Mouse (Mus musculus) CH12F3 (cell line): Measurements from ENCODE around the gene Osbpl2.
"Not testable (repeated sequence)": the region's sequence is repeated elsewhere in the genome, so short reads cannot be mapped to it uniquely, and the experiment has no call there.

Experiments used
- in situ Hi-C: fragments of 300-500 bp; cut with MboI; formaldehyde crosslinking; loops from 2 replicates; pipeline ENCODE4 v1.14.3; 2020; ENCODE audit warnings: low sequenced_read_pairs

The Osbpl2 gene

DNA sequence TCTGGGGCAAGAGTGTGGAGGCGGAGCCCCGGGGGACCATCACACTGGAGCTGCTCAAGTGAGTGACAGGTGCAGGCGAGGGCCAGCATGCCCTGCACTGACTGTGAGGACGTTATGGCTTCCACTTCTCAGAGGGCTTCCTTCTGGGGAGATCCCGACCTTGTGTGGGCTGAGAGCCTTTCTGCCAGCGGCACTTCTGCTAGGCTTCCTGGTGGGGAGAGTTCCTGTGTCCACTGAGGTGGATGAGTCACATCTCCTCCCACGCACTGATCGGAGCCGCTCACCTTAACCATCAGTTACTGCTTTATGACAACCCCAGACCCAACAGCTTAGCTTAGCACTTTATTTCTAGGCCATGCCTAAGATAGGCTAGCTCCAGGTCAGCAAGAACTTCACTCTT lies 29.4 kb downstream of the Osbpl2 start:
- in situ Hi-C loops, result no loop called here

DNA sequence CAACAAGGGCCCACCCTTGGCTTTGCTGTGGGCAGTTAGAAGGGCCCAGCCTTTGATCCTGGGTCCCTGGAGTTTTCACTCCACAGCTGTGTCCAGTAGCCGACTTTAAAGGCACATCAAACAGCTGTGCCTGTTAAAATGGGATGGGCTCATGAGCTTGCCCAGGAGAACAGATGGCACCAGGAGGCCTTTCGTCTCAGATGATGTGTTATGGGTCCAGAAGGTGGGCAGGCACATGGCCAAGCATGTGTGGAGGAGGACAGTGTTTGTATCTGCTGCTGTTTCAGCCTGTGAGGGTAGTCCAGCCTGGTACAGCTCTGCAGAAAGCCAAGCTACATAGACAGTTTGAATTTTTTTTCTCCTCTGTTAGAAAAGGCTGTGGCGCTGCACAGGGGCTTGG lies 35.7 kb downstream of the Osbpl2 start:
- in situ Hi-C loops, result no loop called here

DNA sequence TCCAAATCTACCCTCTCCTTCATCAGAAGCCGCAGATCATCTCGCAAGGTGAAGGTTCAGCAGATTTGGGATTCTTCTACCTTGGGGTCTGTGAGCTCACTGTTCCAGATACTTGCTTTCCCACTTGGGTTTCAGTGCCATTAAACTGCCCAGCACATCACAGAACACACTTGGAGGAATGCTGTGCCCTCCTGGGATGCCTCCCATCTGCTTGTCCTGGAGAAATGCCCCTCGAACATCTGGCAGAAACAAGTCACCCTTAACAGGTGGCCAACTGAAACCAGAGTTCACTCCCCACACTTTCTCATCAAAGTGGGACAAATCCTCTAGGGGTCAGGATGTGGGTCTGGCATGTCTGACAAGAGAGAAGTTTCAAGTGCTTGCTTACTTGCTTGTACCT lies 39.5 kb downstream of the Osbpl2 start:
- in situ Hi-C loops, result no loop called here

DNA sequence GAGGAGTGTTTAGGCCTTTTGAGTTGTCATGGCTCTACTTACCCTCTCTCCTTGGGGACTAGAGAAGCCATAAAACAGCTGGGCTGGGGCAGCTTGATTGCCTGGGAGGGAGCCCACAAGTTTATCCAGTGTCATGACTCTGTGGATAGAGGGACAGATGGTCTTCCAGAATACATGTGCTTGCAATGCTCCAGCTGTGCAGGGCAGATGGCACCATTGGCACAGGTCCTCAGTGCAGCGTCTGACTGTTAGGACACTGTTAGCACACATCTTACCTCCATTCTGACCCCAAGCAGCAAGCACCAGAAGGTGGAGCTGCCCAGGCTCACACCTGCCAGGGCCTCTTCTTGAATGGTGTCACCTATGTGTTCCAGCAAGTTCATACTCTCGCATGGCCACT lies 46.7 kb downstream of the Osbpl2 start:
- in situ Hi-C loops, result no loop called here

DNA sequence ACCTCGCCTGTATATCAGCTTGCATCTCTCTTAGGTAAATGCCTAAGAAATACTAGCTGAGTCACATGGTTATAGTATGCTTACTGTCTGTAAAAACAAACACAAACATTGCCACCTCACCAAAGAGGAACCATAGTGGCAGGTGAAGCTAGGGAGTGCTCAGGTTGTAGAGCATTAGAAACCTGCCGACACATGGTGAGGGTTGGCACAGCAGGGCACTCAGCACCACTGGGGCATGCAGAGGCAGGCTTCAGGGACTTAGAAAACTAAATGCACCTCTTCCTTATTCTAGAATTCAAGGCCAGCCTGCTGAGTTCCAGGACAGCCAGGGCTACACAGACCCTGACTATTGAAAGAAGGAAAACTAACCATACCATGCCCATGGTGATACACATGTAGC lies 47.8 kb downstream of the Osbpl2 start:
- in situ Hi-C loops, result no loop called here

DNA sequence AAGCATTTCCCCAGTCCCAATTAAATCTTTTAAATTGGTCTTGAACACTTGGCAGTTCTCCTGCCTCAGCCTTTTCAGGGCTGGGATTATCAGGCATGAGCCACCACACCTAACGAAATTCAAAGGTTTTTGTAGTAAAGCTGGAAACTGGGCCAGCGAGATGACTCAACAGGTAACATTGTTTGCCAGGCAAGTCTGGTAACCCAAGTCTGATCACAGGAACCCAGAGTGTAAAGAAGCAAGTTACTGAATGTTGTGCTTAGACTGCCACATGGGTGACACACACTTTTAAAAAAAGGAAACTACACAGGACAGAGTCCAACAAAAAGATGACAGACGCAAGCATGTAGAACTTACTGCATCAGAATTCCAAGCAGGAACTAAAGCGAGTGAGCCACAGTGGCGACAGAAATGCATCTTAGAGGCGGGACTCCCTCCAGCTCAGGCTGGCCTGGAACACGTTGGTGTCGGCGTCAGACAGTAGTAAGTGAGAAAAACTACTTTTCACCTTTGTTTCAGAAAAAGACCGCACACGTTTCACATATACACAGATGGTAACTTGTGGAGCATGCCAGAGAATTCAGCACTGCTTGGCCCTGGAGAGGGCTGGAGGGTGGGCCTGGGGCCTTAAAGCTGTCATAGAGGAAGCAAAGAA lies 51.2 kb downstream of the Osbpl2 start:
- in situ Hi-C loops, result no loop called here

DNA sequence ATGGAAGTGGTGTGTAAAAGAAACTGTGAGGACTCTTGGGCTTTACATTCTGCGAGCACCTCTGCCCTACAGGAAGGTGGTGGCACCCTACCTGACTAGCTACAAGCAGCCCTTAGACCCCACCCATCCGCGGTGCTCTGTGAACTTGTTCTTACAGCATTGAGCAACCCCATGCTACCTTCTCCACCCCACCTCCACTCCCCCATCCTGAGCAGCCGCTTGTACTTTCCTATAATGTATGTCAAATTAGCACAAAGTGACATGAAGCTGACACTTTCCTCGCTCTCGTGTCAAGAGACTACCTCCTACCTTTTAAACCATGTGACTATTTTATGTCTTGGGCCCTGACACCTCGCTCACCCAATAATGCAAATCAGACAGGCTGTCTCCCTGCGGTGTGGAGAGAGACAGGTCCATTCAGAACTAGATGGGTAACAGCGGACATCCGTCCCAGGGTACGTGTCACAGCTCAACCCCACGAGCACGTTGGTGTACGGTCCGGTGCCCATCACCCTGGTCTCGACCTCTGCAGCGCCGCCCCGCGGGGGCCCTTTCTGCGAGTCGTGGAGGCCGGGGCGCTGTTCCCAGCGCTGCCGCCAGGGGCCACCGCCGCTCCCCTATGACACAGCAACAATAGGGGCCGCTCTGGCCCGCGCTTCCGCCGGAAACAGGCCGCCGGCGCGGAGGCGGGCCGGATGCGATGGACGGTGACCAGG lies 51.9 kb downstream of the Osbpl2 start, which contains the start of gene Adrm1:
Gene Adrm1, plus strand, starts transcription at position 680 of the 716 bp plus-strand sequence.
- in situ Hi-C loops, result no loop called here

DNA sequence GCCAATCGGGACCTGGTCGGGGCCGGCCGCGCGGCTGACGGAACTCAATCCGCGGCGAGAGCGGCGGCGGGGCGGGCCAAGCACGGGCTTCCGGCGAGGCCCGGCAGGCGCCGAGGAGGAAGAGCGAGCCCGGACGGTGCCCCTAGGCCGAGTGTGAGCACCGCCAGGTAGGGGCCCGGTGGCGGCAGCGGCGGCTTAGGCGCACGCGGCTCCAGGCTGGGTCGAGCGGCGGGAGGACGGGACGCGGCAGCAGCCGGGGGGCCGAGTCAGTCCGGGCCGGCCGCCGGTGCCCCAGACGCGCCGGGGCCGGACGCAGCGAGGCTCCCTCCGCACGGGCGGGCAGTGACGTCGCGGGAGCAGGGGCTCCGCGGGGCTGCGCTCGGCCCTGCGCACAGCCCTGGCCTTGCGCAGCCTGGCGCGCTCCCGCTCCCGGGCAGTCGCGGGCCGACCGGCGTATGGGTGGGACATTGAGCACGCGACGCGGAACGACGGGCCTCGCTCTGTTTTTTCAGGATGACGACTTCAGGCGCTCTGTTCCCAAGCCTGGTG lies 52.5 kb downstream of the Osbpl2 start:
- in situ Hi-C loops, result no loop called here

DNA sequence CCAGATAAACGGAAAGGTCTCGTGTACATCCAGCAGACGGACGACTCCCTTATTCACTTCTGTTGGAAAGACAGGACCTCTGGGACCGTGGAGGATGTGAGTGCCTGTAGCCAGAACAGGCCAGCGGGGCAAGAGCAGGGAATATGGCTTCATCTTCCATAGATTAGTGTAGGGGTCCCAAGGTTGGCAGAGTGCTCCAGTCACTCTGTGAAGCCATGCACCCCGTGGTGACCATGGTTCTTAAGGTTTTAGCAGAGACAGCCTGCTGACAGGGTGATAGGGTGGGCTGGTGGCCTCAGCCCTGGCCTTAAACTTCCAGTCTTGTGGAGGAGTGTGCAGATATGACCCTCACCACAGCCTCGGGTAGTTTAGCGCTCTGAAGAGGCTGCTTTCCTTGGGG lies 53.0 kb downstream of the Osbpl2 start:
- in situ Hi-C loops, result no loop called here

DNA sequence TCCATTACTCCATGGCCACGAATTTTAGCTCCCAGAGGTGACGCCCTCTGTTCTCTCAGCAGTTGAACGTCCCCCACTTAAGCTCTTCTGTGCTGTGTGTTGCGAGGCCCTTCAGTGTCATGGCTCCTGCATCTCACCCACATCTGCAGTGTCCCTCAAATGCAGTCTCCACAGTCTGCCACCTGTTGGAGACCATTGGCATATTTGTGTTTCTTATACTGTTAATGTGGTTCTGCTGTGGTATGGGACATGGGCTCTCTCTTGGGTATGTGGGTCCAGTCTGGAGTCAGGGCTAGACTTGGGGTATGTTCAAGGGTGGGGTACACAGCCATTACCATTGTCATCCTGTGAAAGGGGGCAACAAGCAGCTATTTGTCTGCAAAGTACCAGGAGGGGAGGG lies 54.1 kb downstream of the Osbpl2 start:
- in situ Hi-C loops, result no loop called here

DNA sequence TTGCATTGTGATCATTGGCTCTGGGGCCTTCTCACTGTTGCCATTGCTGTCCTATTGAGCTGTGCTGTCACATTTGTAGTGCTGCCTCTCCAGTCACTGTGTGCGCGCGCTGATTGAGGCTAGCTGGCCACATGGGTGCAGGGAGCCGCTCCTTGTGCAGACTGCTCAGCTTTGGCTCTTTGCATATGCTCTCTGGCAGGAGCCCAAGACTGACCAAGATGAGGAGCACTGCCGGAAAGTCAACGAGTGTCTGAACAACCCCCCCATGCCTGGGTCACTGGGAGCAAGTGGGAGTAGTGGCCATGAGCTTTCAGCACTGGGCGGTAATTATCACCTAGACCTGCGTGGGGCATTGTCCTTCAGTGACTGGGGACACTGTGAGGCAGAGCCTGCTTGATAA lies 54.6 kb downstream of the Osbpl2 start:
- in situ Hi-C loops, result not testable (repeated sequence)

DNA sequence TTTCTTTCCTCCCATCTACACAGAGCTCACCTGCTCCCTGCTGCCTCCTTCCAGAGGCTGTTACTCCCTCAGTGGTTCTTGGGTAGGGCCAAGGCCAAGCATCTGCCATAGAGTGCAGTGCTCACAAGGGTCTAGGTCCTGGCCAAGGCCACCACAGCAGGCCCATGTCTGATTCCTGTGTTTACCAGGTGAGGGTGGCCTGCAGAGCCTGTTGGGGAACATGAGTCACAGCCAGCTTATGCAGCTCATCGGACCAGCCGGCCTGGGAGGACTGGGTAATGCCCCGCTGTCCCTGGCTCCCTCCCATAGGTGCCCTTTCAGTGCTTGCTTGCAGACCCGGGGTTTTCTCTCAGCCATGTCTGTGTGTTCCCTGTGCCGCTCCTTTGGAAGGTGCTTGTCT lies 55.0 kb downstream of the Osbpl2 start:
- in situ Hi-C loops, result no loop called here

DNA sequence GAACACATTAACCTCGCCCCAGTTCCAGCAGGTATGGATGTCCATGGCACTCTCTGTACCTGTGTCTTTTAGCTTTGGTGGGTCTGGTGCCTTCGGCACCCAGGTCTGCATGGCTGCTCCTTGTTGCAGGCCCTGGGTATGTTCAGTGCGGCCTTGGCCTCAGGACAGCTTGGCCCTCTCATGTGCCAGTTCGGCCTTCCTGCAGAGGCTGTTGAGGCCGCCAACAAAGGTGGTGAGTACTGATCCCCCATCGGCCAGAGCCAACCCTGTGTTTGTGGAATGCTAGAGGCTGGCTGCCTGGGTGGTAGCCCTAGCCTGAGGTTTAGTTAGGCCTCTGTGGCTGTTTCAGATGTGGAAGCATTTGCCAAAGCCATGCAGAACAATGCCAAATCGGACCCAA lies 56.6 kb downstream of the Osbpl2 start:
- in situ Hi-C loops, result no loop called here

DNA sequence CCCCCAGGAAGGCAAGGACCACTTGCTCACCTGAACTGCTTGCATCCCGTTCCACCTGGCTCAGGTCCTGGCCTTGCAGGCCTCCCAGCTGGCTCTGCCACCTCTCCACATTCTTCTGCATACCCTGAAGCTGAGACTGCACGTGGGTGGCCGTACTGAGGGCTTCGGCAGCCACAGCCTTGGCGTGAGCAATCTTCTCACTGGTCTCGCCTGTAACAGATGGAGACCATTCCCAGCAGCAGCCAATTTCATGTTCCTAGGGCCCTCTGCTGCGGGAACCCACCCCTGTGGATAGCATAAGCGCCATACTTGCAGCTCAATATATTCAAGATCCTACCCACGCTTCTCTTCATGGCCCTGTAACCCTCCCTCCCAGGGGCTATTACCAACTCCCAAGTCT lies 62.4 kb downstream of the Osbpl2 start:
- in situ Hi-C loops, result no loop called here

DNA sequence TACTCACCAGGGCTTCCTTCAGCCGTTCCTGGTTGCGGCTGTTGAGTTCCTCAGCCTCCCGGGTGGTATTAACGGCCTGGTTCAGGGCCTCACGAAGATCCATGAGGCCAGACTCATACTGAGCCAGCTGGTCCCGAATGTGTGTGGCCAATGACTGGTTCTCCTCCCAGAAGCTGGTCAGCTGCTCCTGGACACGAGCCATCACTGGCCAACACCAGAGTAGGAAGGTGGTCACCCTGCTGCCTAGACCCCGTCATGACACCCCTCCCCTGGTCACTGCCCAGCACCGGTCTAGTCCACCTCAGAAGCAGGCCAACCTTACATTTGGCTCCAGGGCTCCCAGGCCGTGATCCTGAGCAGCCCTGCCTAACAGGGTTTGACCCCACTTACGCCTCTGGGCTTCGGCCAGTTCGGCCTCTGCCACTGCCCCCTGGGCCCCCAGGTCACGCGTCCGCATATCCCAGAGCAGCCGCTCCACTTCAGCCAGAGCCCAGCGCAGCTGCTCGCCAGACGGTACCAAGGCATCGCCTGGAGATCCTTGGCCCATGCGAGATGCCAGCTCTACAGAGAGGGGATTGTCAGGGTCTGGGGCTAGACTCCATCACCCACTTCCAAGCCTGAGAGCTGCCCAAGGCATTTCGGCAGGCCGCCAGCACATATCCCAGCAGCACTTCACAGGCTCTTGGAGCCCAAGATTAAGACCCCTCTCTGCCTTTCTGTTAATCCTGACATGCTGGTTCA lies 65.1 kb downstream of the Osbpl2 start:
- in situ Hi-C loops, result no loop called here

DNA sequence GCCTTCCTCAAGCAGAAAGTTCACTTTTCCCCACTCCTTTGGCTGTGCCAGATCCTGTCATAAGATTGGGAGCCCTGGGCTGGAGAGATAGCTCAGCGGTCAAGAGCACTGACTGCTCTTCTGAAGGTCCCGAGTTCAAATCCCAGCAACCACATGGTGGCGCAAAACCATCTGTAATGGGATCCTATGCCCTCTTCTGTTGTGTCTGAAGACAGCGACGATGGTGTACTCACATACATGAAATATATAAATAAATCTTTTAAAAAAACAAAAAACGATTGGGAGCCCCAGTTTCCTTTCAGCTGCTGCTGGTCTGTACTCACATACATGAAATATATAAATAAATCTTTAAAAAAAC lies 65.6 kb downstream of the Osbpl2 start:
- in situ Hi-C loops, result no loop called here

DNA sequence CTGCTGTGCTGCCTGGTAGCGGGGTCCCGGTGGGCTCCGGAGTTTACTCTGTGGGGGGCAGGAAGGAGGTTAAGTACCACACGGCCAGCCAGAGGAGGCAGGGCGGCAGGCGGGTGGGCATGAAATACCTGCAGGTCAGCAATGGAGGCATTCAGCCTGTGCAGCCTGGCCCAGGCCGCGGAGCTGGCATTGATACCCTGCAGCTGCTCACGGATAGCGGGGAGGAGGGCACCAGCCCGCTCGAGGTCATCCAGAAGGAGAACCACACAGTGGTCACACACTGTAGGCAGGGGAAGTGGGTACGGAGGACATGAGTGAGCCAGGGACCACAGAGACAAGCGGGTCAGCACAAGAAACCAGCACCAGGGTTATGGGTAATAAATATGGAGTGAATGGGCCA lies 66.6 kb downstream of the Osbpl2 start:
- in situ Hi-C loops, result no loop called here

DNA sequence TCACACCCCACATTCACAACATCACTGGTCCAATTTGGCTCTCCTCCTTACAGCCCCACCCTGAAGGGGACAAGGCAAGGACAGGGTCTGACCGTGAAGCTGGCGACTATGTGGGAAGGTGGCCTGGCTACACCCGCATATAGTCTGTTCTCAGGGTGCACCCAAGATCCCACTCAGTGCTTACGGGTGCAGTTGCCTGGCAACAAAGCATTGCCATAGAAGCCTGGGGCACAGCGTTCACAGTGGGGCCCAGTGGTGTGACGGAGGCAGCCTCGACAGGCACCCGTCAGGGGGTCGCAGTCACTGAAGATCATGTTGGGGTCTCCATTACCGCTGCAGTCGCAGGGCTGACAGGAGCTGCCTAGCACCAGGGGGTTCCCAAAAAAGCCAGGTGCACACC lies 68.3 kb downstream of the Osbpl2 start:
- in situ Hi-C loops, result no loop called here

DNA sequence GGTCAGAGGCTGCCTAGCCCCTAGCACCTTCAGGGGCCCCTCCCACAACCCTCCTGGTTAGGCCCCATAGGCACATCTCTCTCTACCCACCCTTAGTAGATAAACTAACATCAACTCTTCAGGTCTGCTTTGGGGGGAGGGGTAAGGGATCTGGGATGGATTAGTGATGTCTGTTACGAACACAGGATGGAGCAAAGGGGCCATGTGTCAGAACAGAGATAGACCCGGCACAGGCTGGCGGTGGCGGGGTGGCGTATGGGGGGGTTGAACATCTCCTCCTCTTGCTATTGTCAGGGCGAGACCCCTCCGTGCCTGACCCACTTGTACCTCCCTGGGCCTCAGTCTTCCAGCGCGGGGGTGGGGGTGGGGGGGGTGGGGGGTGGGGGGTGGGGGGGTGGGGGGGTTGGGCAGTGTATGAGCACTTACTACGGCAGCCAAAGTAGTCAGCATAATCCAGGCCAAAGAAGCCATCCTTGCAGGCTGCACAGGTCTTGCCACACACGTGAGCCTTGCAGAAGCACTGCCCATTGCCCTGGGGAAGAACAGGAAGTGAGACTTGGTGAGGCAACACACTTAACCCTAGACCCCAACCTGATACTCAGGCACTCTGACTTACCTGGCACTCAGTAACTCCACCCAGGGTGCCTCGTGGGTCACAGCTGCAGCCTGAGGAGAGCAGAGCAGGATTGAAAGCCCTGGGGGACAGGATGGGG lies 77.7 kb downstream of the Osbpl2 start:
- in situ Hi-C loops, result no loop called here

DNA sequence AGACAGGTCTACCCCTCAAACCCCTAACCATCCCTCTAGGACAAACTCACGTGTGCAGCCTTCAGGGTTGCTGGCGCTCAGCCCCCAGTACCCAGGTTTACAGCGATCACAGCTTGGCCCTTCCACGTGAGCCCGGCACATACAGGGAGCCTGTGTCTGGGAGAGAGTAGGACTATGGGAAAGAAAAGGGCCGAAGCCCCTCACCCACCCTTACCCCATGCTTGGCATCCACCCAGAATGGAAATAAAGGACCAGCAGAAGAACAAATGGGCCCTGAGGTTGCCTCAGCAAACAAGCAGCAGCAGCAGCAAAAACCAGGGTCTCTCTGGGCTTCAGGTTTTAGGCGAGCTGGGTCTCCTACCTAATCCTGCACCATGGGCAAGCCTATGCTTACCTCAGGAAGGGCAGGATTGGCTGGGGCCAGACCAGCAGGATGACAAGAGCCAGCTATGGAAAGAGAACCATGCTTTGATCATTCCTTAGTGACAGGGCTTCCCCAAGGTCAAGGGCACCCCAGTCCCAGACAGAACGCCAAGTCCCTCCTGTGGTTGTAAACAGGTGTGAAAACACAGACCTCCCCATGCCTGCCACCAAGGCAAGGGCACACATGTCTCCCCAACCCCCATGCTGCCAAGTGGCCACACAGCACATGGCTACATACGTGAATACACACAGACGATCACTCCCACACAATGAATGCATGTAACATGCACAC lies 78.4 kb downstream of the Osbpl2 start:
- in situ Hi-C loops, result no loop called here

DNA sequence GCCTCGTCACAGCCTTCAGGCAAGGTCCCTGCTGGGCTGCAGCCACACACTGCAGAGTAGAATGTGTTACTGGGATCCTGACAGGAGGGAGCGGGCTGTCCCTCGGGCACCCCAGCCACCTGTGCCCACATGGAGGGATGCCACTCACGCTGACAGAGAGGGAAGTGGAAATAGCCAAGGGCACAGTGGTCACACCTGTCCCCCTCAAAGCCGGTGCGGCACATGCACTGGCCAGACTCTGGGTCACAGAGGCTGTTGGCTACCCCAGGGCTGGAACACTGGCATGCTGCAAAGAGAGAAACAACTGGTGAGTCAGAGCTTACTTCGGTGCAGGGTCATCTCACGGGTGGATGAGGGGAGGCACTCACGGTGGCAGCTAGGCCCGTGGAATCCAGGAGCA lies 79.7 kb downstream of the Osbpl2 start:
- in situ Hi-C loops, result no loop called here
